Mouse (Mus musculus) stomach, postnatal 0 days (tissue): ENCODE data around the gene 4930503B20Rik.

Experiments used
- CTCF ChIP-seq: IDR thresholded peaks from 2 replicates; pipeline ENCODE4 v1.5.1; 2016; ENCODE audit warnings: antibody characterized with exemption, low read depth, mild to moderate bottlenecking, moderate library complexity
- EP300 ChIP-seq: optimal IDR thresholded peaks from 2 replicates; pipeline ENCODE3; 2016; ENCODE audit warnings: antibody characterized with exemption

GRCm38 (mm10) chr3:146607368-146607767, 43.7 kb downstream of the 4930503B20Rik start:
- TF ChIP-seq CTCF (no peak), EP300 (no peak)
